Mouse (Mus musculus): Measurements from ENCODE around the gene Myt1l.

DNA sequence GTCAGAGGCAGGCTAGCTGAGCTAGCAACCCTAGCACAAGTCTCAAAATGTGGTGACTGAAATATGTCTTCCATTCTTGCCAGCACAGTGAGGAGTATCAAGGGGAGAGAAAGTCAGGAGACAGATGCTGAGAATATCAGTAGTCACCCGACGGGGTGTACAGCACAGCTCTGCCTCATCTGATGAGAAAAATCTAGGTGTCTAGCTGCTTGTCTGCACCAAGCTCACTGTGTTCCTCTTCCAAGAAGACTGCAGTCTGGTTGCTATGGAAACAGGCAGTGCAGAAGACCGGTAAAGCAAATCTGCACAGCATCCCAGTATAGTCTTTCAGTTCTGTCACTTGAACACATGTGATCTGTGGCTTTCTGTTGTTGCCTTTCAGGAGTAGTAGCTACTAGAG is 294.0 kb downstream of the Myt1l start:
- TF ChIP-seq CTCF (IDR thresholded peaks at IDR 0.05; ENCODE audit: insufficient read depth, low read depth, low read length) (no peak), POLR2A (IDR thresholded peaks at IDR 0.05; ENCODE audit: insufficient read depth, low read depth, low read length) (no peak)
